Mouse (Mus musculus): ENCODE measurements around the gene E2f4.

E2f4 gene

DNA sequence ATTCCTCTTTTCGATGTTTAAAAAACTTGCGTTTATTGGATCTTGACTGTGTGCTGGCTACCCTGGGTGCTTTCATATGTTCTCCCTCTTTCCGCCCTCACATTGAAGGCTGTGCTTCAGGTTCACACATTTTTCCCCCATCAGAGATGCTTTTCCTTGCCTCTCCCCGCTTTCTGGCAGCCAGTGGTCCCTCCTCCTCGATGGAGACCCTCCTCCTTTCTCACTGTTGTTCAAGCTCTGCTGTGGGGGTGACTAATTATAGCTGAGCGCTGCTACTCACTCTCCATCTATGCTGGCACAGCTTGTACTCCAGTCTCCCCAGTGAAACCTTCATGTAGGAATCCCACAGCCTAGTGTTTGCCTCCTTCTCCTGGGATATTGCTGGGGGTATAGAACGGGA is 52.7 kb downstream of the E2f4 start:
- DNase-seq = no peak

DNA sequence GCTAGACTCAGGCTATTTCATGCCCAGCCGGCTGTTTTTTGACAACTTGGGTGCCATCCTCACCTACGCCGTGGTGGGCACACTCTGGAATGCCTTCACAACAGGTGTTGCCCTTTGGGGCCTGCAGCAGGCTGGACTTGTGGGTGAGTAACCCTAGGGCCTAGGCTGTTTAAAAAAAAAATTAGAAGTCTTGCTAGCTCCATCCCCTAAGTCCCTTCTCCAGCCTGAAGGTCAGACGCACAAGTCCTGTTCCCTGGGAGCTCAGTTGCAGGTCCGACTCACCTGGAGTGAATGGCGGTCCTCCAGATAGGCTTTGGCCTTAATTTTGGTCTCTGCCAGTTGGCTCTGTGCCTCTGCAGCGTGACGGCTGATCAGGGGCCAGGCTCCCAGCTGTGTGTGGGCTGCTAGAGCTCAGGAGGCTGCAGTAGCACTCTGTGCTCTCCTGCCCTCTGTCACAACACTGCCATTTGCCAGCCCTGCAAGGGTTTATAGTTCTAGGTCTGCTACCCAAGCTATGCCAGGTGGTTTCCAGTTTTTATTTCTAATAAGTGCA is 56.2 kb downstream of the E2f4 start:
- DNase-seq = peak; percentile 78

DNA sequence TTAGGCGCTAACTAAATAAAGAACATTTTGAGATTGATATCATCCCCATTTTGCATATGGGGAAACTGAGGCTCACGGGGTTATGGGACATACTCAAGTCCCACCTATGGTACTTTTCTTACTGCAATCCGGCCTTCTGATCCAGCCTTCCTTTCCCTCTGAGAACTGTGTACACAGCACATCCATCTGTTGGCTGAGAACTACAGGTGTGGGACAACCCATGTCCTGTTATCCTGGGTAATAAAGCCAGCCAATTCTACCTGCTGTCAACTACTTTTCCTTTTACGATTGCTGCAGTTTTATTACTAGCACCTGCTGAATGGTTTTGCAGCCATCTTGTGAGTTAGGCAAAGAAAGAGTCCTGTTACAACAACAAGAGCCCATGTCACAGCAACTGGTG is 57.1 kb downstream of the E2f4 start:
- no peak for DNase-seq

Data from cerebellum, adult 9-10 months (tissue).